Mouse (Mus musculus) ovary, postnatal 10 days (tissue): ENCODE data around the gene Bnc2.

Experiments used
- DNase-seq: peaks from one replicate; pipeline ENCODE4 v3.0.0; 2022; ENCODE audit warnings: low spot score

Bnc2 gene

GRCm38 (mm10) chr4:84632832-84633789, 42.0 kb downstream of the Bnc2 start:
- DNase-seq = no peak

DNA sequence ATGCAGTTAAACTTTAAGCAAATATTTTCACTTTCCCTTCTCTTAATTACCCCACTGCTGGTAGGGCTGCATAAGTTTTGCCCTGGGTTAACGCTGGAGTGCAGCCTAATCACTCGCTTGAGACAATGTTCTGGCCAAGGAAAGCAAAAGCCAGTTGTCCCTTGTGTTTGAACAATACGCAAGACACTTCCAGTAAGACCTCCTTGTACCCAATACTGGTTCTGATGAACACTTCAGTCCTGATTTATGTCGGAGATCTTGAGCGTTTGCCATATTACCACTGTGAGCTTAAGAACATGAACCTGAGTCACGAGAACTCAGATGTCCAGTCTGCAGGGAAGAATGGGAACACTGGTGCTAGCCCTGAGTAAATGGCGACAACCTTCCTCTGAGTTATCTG, 47.5 kb downstream of the Bnc2 start:
- no peak for DNase-seq

DNA sequence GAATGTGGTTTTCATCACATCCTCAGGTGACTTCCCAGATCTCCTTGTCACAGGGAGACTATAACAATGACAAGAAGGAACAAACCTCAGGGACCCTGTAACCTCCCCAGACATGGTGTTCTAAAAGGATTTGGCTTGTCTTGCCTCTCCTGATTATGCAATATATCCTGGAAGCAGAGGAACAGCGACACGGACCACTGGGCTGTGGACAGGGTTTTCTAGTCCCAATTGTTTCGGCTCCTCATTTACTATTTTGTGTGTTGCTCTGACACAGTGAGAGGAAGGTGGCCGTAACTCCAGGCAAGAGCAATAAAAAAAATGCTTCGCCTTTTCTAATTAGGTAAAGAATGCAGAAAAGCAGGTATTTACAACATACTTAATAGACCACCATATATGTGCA, 51.8 kb downstream of the Bnc2 start:
- no peak for DNase-seq

- DNase-seq = no peak
Observed at GRCm38 (mm10) chr4:84621785-84622184, 53.3 kb downstream of the Bnc2 start.

GRCm38 (mm10) chr4:84609861-84610260, 65.2 kb downstream of the Bnc2 start:
- DNase-seq = no peak

GRCm38 (mm10) chr4:84604461-84604860, 70.6 kb downstream of the Bnc2 start:
- no peak for DNase-seq

GRCm38 (mm10) chr4:84580260-84580952, 94.7 kb downstream of the Bnc2 start:
- no peak for DNase-seq

DNA sequence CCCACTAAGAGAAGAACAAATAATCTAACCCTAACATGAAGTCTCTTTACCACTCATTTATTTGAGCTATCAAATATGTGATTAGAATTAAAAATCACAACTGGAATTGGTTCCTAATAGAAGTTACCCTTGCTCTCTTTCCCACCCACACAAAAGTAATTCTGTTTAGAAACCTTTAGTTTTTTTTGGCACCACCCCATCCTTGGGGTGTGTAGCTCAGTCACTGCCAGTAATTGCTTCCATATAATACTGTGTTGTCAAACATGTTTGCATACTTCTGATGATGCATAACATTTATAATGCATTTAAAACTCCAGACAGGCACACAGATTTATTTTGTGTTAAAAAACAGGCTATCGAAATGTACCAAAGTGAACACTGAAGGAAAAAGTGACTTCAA, 96.8 kb downstream of the Bnc2 start:
- DNase-seq = no peak

DNA sequence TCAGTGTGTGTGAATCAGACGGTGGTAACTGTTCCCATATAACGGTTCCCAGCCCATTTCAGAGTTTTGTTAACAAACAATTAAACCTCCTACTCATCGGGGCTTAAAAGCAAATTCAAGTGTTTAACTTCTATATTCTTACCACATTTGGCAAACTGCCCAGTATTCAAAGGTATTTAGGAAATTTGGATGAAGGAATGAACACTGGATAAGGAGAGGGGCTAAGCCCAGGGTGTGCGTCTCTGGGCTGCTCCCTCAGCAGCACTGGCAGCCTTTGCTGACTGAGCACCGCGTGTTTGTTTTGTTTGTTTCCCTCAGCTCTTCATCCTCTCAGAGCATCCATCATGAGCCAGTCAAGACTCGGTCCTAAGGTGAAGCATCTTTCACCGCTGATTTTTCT, 109.0 kb downstream of the Bnc2 start:
- DNase-seq = no peak

- peak; percentile 79 for DNase-seq
Observed at GRCm38 (mm10) chr4:84545204-84545871, 129.7 kb downstream of the Bnc2 start.

DNA sequence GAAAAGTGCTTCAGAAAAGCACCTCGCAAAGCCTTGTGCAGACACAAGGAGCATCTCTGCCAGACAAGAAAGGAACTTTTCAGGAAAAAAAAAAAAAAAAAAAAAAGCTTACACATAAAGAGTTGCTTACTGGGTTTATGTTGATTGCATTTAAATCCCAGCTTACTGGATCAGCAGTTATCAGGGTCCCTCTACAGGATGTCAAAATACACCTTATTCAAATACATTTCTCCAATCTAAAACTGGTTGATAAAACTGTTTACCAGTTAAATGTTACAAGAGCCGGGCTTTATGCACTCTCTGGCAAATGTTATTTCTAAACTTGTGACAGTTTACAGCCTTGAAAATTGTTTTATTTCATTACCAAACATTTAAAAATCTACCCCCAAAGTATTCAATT, 130.4 kb downstream of the Bnc2 start:
- DNase-seq = no peak

GRCm38 (mm10) chr4:84540531-84540930, 134.5 kb downstream of the Bnc2 start:
- DNase-seq = no peak

- no peak for DNase-seq
Observed at GRCm38 (mm10) chr4:84539396-84539795, 135.7 kb downstream of the Bnc2 start.

- no peak for DNase-seq
Observed at GRCm38 (mm10) chr4:84528886-84529789, 145.9 kb downstream of the Bnc2 start.

GRCm38 (mm10) chr4:84528358-84528757, 146.7 kb downstream of the Bnc2 start:
- DNase-seq = no peak

DNA sequence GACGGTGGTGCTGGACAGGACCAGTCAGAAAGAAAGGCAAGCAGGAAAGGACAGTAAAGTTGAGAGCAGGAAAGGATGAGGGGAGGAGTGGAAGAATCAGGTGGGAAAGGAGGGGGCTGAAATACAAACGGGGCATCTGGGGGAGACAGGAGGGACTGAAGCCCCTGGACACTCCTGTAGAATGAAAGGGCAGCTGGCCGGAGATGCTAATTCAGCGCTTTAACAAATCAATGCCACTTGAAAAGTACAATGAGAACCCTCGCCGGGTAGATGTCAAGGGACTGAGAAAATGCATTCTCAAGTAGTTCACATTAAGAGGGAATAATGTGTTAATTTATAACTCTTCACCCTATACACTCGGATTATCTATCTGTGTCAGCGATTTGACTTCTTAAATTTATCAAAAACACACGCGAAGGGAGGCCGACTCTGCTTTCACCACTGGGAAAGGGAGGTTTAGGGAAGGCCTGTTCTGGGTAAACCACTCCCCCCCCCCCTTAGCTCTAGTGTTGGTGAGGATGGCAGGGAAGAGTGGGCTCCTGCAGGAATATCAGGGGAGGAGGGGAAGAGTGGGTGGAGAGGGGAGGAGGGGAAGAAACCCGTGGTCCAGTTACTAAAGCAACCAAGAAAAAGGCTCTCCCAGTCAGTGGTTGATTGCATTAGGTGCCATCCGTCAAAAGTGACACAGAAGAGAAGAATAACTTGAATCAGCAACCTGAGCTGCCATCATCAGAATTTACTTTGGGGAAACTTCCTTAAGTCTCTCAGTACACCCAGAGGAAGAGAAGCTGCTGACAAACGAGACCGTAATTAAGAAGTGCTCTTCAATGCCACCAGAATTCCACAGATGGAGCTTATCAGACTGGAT, 147.8 kb downstream of the Bnc2 start:
- DNase-seq = no peak

DNA sequence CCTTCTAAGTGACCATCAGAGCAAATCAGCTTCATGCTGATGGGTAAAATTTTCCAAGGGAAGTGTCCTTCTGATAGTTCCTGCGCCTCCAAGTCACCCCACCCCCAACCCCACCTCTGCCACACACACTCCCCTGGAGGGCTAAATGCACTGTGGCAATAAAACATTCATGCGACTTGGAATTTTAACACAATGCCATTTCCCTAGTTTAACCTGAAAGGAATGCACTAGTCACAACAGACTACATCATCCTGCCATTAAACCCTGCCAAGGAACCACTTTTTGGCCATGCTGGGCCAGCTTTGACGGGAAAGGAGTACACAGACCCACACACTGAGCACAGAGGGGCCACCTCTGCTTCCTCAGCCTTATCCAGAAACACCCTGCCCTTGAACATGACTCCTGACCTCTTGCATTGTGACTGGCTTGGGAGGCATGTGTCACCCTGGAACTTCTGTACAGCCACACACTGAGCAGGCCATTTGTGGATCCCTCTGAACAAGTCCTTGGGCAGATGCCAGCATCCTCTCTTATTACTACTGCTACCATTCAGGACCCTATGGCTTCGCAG, 151.3 kb downstream of the Bnc2 start:
- no peak for DNase-seq

DNA sequence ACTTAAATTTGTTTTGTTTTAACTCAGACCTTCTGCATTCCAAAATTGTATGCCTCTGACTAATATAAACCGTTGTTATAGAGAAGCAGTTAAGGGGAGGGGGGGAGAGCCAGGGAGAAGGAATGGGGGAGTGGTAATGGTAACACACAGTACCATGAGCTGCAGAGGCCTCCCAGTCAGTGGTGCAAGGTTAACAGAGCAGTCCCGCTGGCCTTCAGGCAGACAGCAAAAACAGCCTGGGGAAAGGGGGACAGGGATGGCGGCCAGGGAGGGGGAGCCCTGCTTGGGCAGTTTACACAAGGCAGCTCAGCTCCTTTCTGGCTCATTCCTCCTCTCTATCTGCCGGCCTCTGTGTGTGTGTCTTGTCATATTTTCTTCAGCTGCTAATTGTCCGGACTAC, 151.9 kb downstream of the Bnc2 start:
- peak; percentile 33 for DNase-seq

GRCm38 (mm10) chr4:84521562-84521961, 153.5 kb downstream of the Bnc2 start:
- DNase-seq = no peak

- DNase-seq = no peak
Observed at GRCm38 (mm10) chr4:84510466-84510865, 164.6 kb downstream of the Bnc2 start.
